9 mouse cellular contexts compared by ENCODE assay signal in genomic region chr9:29201163-29202053, GRCm38 (mm10).
DNase-seq lines count a peak whose midpoint lies in the region; ATAC-seq and TF ChIP-seq lines count a peak whose summit lies in the region.
"Had no signal": no experiment of that assay in that cellular context is flagged by ENCODE, and none has a peak within 500 bp of the region (broad histone marks: within the 10 kb centered on the region; RNA-seq: fewer than 3 reads in every experiment).

No protein-coding gene starts in this region.

- no peak for TF ChIP-seq POLR2A in lung, adult 2 months (IDR thresholded peaks at IDR 0.05; ENCODE audit: borderline replicate concordance, extremely low read depth, low read depth, low read length)

- H3K4me3 ChIP-seq in lung, embryonic 16.5 days (ENCODE audit: low read length), result no peak overlapping the region
- no peak overlapping the region for H3K4me3 ChIP-seq in lung, adult 2 months (replicated peaks; ENCODE audit: extremely low read depth, low read depth, low read length)
- no peak overlapping the region for H3K4me3 ChIP-seq in heart, embryonic 15.5 days
- no peak overlapping the region for H3K4me3 ChIP-seq in kidney, embryonic 16.5 days (ENCODE audit: low read length)
- no peak overlapping the region for H3K4me3 ChIP-seq in stomach, embryonic 16.5 days (replicated peaks; ENCODE audit: low read length)

- H3K4me1 ChIP-seq in lung, embryonic 16.5 days (replicated peaks; ENCODE audit: control insufficient read depth, insufficient read depth, low read length), result no peaks in the 10 kb centered on the region
- H3K4me1 ChIP-seq in lung, adult 2 months (ENCODE audit: control insufficient read depth, insufficient read depth, low read length), result no peaks in the 10 kb centered on the region
- peaks cover 32% of the 10 kb centered on the region for H3K4me1 ChIP-seq in heart, embryonic 15.5 days (replicated peaks)
- H3K4me1 ChIP-seq in kidney, embryonic 16.5 days (ENCODE audit: insufficient read depth, low read length), result no peaks in the 10 kb centered on the region
- no peaks in the 10 kb centered on the region for H3K4me1 ChIP-seq in stomach, embryonic 16.5 days (ENCODE audit: control insufficient read depth, insufficient read depth, low read length)

- H3K27me3 ChIP-seq in lung, embryonic 16.5 days (ENCODE audit: control insufficient read depth, insufficient read depth, low read depth, low read length), result no peaks in the 10 kb centered on the region
- no peaks in the 10 kb centered on the region for H3K27me3 ChIP-seq in heart, embryonic 15.5 days
- no peaks in the 10 kb centered on the region for H3K27me3 ChIP-seq in kidney, embryonic 16.5 days (ENCODE audit: insufficient read depth, low read length)
- H3K27me3 ChIP-seq in stomach, embryonic 16.5 days (ENCODE audit: control insufficient read depth, insufficient read depth, low read length), result no peaks in the 10 kb centered on the region

- no peak for TF ChIP-seq CTCF in lung, adult 2 months (IDR thresholded peaks at IDR 0.05; ENCODE audit: insufficient read depth, low read length)

- no peak overlapping the region for H3K27ac ChIP-seq in lung, embryonic 16.5 days (ENCODE audit: low read length)
- H3K27ac ChIP-seq in heart, embryonic 15.5 days, result peak overlapping the region; percentile 65
- H3K27ac ChIP-seq in kidney, embryonic 16.5 days (ENCODE audit: low read length), result no peak overlapping the region
- H3K27ac ChIP-seq in stomach, embryonic 16.5 days (ENCODE audit: low read length), result no peak overlapping the region

- ATAC-seq in lung, embryonic 16.5 days (ENCODE audit: low read depth), result peak; percentile 59; the same call in 1 of the 2 replicates
- peak; percentile 78; the same call in 1 of the 2 replicates for ATAC-seq in heart, embryonic 15.5 days (replicated peaks; ENCODE audit: insufficient number of reproducible peaks, insufficient read depth, low FRiP score, low read depth)
- peak; percentile 87 for ATAC-seq in kidney, embryonic 16.5 days (ENCODE audit: low FRiP score, low TSS enrichment)
- ATAC-seq in stomach, embryonic 16.5 days (ENCODE audit: insufficient read depth, low FRiP score), result peak; percentile 73; the same call in 1 of the 2 replicates

- H3K9me3 ChIP-seq in lung, embryonic 16.5 days (ENCODE audit: control insufficient read depth, low read length), result no peaks in the 10 kb centered on the region
- H3K9me3 ChIP-seq in heart, embryonic 15.5 days (replicated peaks), result no peaks in the 10 kb centered on the region
- no peaks in the 10 kb centered on the region for H3K9me3 ChIP-seq in kidney, embryonic 16.5 days (ENCODE audit: low read length)
- no peaks in the 10 kb centered on the region for H3K9me3 ChIP-seq in stomach, embryonic 16.5 days (replicated peaks; ENCODE audit: control insufficient read depth, low read length)

- H3K4me2 ChIP-seq in lung, embryonic 16.5 days (ENCODE audit: low read depth, low read length), result no peak overlapping the region
- peak overlapping the region; percentile 41; the same call in 1 of the 2 replicates for H3K4me2 ChIP-seq in heart, embryonic 15.5 days
- no peak overlapping the region for H3K4me2 ChIP-seq in kidney, embryonic 16.5 days (replicated peaks; ENCODE audit: low read depth, low read length)
- H3K4me2 ChIP-seq in stomach, embryonic 16.5 days (ENCODE audit: low read depth, low read length), result no peak overlapping the region

- H3K9ac ChIP-seq in lung, embryonic 16.5 days (ENCODE audit: low read length), result no peak overlapping the region
- H3K9ac ChIP-seq in heart, embryonic 15.5 days, result no peak overlapping the region
- no peak overlapping the region for H3K9ac ChIP-seq in kidney, embryonic 16.5 days (replicated peaks; ENCODE audit: low read length)
- H3K9ac ChIP-seq in stomach, embryonic 16.5 days (ENCODE audit: low read length), result no peak overlapping the region

- no peak for DNase-seq in lung, adult 2 months
- DNase-seq in embryo, embryonic 10 days (ENCODE audit: low spot score), result peak; percentile 76
- peak; percentile 37 for DNase-seq in lung, postnatal 10 days
- no peak for DNase-seq in T-cell, adult 2 months (ENCODE audit: low spot score)

- WGBS in lung, embryonic 16.5 days, result 52% methylated on average over 14 of the region's 14 CpGs
- 57% methylated on average over 14 of the region's 14 CpGs for WGBS in lung, adult 2 months
- WGBS in heart, embryonic 15.5 days, result 42% methylated on average over 14 of the region's 14 CpGs
- WGBS in kidney, embryonic 16.5 days, result 29% methylated on average over 14 of the region's 14 CpGs
- WGBS in stomach, embryonic 16.5 days, result 54% methylated on average over 14 of the region's 14 CpGs

- H3K36me3 ChIP-seq in lung, embryonic 16.5 days (ENCODE audit: control insufficient read depth, insufficient read depth, low read length), result no peaks in the 10 kb centered on the region
- H3K36me3 ChIP-seq in heart, embryonic 15.5 days, result no peaks in the 10 kb centered on the region
- H3K36me3 ChIP-seq in kidney, embryonic 16.5 days (ENCODE audit: insufficient read depth, low read length), result no peaks in the 10 kb centered on the region
- no peaks in the 10 kb centered on the region for H3K36me3 ChIP-seq in stomach, embryonic 16.5 days (ENCODE audit: control insufficient read depth, insufficient read depth, low read length)
- H3K36me3 ChIP-seq: G1E had no signal

Comparison
In these comparisons a context has a peak if more than half of its experiments do, and no peak if none do; other contexts are left out.
1. DNase-seq: peak in embryo, embryonic 10 days (single experiment) and lung, postnatal 10 days (single experiment); none in lung, adult 2 months (single experiment) and T-cell, adult 2 months (single experiment).
2. Peak in every context shown above with its lines, with median percentiles within 50 percentile points of each other: ATAC-seq.